Mouse (Mus musculus) intestine, embryonic 16.5 days (tissue): ENCODE data around the gene Hils1. TPM values are rescaled to one million over a fixed set of nuclear protein-coding genes. Genes with fewer than 3 reads are reported as not detected.

Source experiments
- ATAC-seq: fragments of 200-750 bp; cut with Nextera tagmentation; 2 replicates; pipeline ENCODE4 v1.8.0; 2017; ENCODE audit warnings: moderate TSS enrichment, moderate library complexity
- H3K27ac ChIP-seq: fragments of 300-500 bp; sonication (generic); 2 replicates; pipeline ENCODE4 v1.5.1; 2014; ENCODE audit warnings: mild to moderate bottlenecking, low read length
- H3K27me3 ChIP-seq: fragments of 300-500 bp; sonication (generic); replicated peaks from 2 replicates; pipeline ENCODE4 v1.6.1; 2014; ENCODE audit warnings: low read length, control low read depth, mixed read lengths; ENCODE audit not compliant: control insufficient read depth, insufficient read depth
- H3K36me3 ChIP-seq: fragments of 300-500 bp; sonication (generic); 2 replicates; pipeline ENCODE4 v1.6.1; 2014; ENCODE audit warnings: low read length, control low read depth; ENCODE audit not compliant: control insufficient read depth, insufficient read depth
- H3K4me1 ChIP-seq: fragments of 300-500 bp; sonication (generic); 2 replicates; pipeline ENCODE4 v1.6.1; 2014; ENCODE audit warnings: low read length, control low read depth, mixed read lengths; ENCODE audit not compliant: control insufficient read depth, insufficient read depth
- H3K4me2 ChIP-seq: fragments of 300-500 bp; sonication (generic); 2 replicates; pipeline ENCODE4 v1.6.1; 2014; ENCODE audit warnings: low read depth, low read length, control low read depth
- H3K4me3 ChIP-seq: fragments of 300-500 bp; sonication (generic); 2 replicates; pipeline ENCODE4 v1.5.1; 2014; ENCODE audit warnings: mild to moderate bottlenecking, low read length
- H3K9ac ChIP-seq: fragments of 300-500 bp; sonication (generic); 2 replicates; pipeline ENCODE4 v1.6.1; 2014; ENCODE audit warnings: low read depth, low read length
- H3K9me3 ChIP-seq: fragments of 300-500 bp; sonication (generic); 2 replicates; pipeline ENCODE4 v1.6.1; 2016; ENCODE audit warnings: low read length, control low read depth; ENCODE audit not compliant: control insufficient read depth
- WGBS: fragments of 180-500 bp; shearing (Covaris S2); extraction: QIAGEN DNeasy Blood & Tissue Kit; methylation state at CpG from one replicate; pipeline ENCODE4 v1.1.7; 2014; 5-methylcytosine and 5-hydroxymethylcytosine counted together
- polyA plus RNA-seq: library from polyadenylated mRNA; unstranded; fragments of >200 nt; fragmentation: Nextera tagmentation; extraction: Ambion mirVana; gene quantifications from 2 replicates; pipeline ENCODE4 v1.2.1, GENCODE M21; 2015

Gene Hils1
- polyA plus RNA-seq, 1 experiment from 2014 or later, result not detected

DNA sequence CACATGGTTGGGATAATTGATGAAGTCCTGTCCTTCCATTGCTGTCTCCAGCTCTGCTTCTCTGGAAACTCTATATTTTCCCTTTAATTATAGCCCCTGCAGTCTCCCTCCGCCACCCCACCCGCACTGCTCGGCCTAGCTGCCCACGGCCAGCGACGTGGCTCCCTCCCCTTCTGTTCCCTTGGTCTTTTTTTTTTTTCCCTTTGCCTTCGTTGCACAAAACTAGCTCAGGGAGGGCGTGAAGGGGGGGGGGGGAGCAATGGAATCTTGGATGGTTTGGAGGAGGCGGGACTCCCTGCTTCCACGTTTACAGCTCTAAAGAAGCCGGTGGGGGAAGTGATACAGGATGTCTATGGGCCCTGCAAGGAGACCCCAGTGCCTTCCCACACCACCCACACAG lies 32.9 kb upstream of the Hils1 start:
- 23% methylated on average over 11 of the region's 11 CpGs for WGBS
- Histone ChIP-seq H3K9ac (peak overlapping the region; percentile 77; the same call in 1 of the 2 replicates), H3K4me2 (peak overlapping the region; percentile 28), H3K27me3 (peaks cover 3% of the 10 kb centered on the region; the same call in 1 of the 2 replicates), H3K4me1 (peaks cover 29% of the 10 kb centered on the region), H3K4me3 (no peak overlapping the region), H3K27ac (peak overlapping the region; percentile 92), H3K36me3 (no peaks in the 10 kb centered on the region), H3K9me3 (no peaks in the 10 kb centered on the region)
- ATAC-seq, result no peak

DNA sequence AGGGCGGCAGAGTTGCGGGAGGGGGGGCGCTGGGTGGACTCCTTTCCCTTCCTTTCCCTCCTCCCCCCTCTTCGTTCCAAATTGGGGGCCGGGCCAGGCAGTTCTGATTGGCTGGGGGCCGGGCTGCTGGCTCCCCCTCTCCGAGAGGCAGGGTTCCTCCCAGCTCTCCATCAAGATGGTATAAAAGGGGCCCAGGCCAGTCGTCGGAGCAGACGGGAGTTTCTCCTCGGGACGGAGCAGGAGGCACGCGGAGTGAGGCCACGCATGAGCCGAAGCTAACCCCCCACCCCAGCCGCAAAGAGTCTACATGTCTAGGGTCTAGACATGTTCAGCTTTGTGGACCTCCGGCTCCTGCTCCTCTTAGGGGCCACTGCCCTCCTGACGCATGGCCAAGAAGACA lies 31.3 kb upstream of the Hils1 start, which contains the start of gene Col1a1:
Gene Col1a1 (plus strand): TSS at position 180 of the 400 bp plus-strand sequence.
- Histone ChIP-seq H3K4me1 (peaks cover 24% of the 10 kb centered on the region), H3K27ac (peak within 1 kb of the TSS; percentile 94), H3K9me3 (no peaks in the 10 kb centered on the region), H3K27me3 (peaks cover 3% of the 10 kb centered on the region; the same call in 1 of the 2 replicates), H3K4me2 (peak within 1 kb of the TSS; percentile 45), H3K36me3 (peaks cover 4% of the 10 kb centered on the region), H3K9ac (peak within 1 kb of the TSS; percentile 77), H3K4me3 (peak within 1 kb of the TSS; percentile 58)
- ATAC-seq, result peak; percentile 53; the same call in 1 of the 2 replicates
- WGBS, result 16% methylated on average over 19 of the region's 19 CpGs

DNA sequence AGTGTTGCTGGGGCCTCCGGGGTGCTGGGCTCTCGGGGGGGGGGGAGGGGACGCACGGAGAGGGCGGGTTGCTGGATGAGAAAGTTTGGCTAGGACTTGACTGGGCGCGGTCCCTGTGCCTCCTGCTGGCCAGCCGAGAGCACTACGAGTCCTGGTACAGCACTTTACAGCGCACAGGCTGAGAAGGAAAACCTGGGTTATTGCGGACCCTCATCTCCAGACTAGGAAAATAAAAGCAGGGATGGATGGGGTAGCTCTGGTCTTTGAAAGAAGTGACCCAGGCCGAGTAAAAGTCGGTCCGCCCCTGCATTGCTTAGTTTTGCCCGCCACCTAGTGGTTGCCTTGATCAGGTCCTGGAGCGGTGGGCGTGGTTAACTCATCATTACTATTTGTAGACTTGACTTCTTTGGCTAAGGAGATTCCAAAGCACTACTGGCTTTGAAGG lies 30.5 kb upstream of the Hils1 start:
- Histone ChIP-seq H3K4me1 (peaks cover 25% of the 10 kb centered on the region), H3K27ac (peak overlapping the region; percentile 94), H3K4me3 (peak overlapping the region; percentile 58), H3K36me3 (peaks cover 4% of the 10 kb centered on the region), H3K27me3 (peaks cover 3% of the 10 kb centered on the region; the same call in 1 of the 2 replicates), H3K9me3 (no peaks in the 10 kb centered on the region), H3K4me2 (peak overlapping the region; percentile 61), H3K9ac (peak overlapping the region; percentile 77)
- 0% methylated on average over 16 of the region's 17 CpGs for WGBS
- ATAC-seq, result peak; percentile 64

DNA sequence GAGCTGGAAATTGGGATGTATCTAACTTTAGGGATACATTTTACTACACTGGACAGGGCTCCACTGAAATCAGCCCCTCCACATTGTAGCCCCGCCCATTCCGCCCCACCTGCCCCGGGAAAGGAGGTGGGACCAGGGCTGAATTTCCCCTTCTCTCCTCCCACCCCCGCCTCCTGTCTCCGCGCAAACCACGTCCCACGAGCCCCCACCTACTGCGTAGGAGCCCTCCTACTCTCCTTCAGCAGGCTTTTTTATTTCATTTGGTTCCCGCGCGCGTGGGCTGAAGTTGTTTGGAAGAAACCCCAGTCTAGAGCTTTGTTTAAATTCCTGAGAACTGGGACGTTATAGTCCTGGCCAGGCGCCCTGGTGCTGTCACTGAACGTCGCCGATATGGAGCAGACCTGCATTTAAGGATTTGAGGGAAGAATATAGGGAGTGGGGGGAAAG lies 30.0 kb upstream of the Hils1 start:
- peak overlapping the region; percentile 58 for H3K4me3 ChIP-seq
- peak overlapping the region; percentile 61 for H3K4me2 ChIP-seq
- peaks cover 3% of the 10 kb centered on the region; the same call in 1 of the 2 replicates for H3K27me3 ChIP-seq
- peak; percentile 57 for ATAC-seq
- H3K9me3 ChIP-seq, result no peaks in the 10 kb centered on the region
- peak overlapping the region; percentile 94 for H3K27ac ChIP-seq
- H3K9ac ChIP-seq, result peak overlapping the region; percentile 77
- under 1% methylated on average over 18 of the region's 18 CpGs for WGBS
- H3K36me3 ChIP-seq, result peaks cover 4% of the 10 kb centered on the region
- peaks cover 28% of the 10 kb centered on the region for H3K4me1 ChIP-seq

DNA sequence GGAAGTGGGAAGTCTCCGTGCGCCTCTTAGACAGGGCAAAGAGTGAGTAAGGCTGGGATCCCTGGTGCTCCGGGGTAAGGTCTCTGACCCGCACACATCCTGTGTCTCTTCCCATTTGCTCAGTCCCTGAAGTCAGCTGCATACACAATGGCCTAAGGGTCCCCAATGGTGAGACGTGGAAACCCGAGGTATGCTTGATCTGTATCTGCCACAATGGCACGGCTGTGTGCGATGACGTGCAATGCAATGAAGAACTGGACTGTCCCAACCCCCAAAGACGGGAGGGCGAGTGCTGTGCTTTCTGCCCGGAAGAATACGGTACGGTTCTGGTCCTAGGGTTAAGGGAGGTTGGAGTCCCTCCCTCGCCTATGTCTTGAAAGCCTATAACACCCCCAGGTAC lies 29.6 kb upstream of the Hils1 start:
- H3K4me2 ChIP-seq, result peak overlapping the region; percentile 61
- ATAC-seq, result no peak
- H3K36me3 ChIP-seq, result peaks cover 4% of the 10 kb centered on the region
- peaks cover 25% of the 10 kb centered on the region for H3K4me1 ChIP-seq
- peak overlapping the region; percentile 58 for H3K4me3 ChIP-seq
- H3K27me3 ChIP-seq, result peaks cover 3% of the 10 kb centered on the region; the same call in 1 of the 2 replicates
- peak overlapping the region; percentile 94 for H3K27ac ChIP-seq
- H3K9me3 ChIP-seq, result no peaks in the 10 kb centered on the region
- H3K9ac ChIP-seq, result peak overlapping the region; percentile 77
- 2% methylated on average over 15 of the region's 15 CpGs for WGBS

DNA sequence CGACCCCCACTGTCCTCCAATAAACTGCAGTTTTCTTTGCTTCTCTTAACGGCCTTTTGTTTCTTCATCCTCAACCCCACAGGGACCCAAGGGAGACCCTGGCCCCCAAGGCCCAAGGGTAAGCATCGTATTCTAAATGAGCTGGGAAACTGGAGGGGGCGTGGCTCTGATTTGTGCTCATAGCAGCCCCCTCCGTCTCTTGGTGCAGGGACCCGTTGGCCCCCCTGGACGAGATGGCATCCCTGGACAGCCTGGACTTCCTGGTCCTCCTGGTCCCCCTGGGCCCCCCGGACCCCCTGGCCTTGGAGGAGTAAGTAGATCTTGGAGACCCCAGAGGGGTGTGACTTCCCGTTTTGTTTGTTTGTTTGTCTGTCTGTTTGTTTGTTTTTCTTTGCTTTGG lies 29.1 kb upstream of the Hils1 start:
- peak overlapping the region; percentile 61 for H3K4me2 ChIP-seq
- H3K27ac ChIP-seq, result peak overlapping the region; percentile 94; the same call in 1 of the 2 replicates
- no peak for ATAC-seq
- no peaks in the 10 kb centered on the region for H3K9me3 ChIP-seq
- 23% methylated on average over 9 of the region's 9 CpGs for WGBS
- H3K36me3 ChIP-seq, result peaks cover 4% of the 10 kb centered on the region
- H3K27me3 ChIP-seq, result peaks cover 3% of the 10 kb centered on the region; the same call in 1 of the 2 replicates
- H3K4me3 ChIP-seq, result peak overlapping the region; percentile 58
- H3K4me1 ChIP-seq, result peaks cover 20% of the 10 kb centered on the region
- H3K9ac ChIP-seq, result peak overlapping the region; percentile 77

DNA sequence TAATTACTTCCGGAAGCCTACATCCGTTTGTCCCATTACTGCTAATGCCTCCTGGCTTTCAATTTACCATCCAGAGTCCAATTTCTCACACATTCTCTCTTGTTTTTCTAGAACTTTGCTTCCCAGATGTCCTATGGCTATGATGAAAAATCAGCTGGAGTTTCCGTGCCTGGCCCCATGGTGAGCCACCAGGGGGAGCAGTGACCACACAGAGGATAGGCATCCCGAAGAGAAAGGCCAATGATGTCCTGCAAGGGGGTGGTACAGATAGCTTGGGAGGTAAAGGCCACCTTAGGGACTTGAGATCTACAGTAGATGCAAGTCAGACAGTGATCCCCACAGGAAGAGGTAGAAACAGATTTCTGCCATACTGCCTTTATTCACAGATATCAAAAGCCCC lies 28.1 kb upstream of the Hils1 start:
- Histone ChIP-seq H3K27ac (no peak overlapping the region), H3K4me2 (peak overlapping the region; percentile 24), H3K27me3 (0 out of 2 replicates have a peak, but pooled peaks cover 3% of the 10 kb centered on the region), H3K4me1 (peaks cover 14% of the 10 kb centered on the region), H3K4me3 (peak overlapping the region; percentile 58), H3K9me3 (no peaks in the 10 kb centered on the region), H3K9ac (no peak overlapping the region), H3K36me3 (peaks cover 4% of the 10 kb centered on the region)
- WGBS, result 18% methylated on average over 4 of the region's 4 CpGs
- ATAC-seq, result no peak

DNA sequence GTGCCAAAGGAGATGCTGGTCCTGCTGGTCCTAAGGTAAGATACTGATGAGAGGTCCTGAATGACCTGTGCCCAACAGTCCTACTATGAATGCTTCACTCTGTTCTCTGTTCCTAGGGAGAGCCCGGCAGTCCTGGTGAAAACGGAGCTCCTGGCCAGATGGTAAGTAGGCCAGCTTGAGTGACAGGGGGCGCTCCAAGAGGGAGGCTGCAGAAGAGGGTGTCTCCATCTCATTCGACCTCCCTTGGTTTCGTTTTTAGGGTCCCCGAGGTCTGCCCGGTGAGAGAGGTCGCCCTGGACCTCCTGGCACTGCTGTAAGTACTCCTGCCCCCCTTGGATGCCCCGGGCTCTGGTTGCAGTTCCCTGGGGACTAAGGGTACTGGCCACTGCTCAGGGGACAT lies 26.3 kb upstream of the Hils1 start:
- no peak overlapping the region for H3K4me3 ChIP-seq
- no peak overlapping the region for H3K4me2 ChIP-seq
- ATAC-seq, result no peak
- H3K9ac ChIP-seq, result no peak overlapping the region; the same call in 1 of the 2 replicates
- H3K36me3 ChIP-seq, result peaks cover 4% of the 10 kb centered on the region
- 44% methylated on average over 9 of the region's 9 CpGs for WGBS
- H3K27ac ChIP-seq, result 0 out of 2 replicates have a peak overlapping the region, but pooled peaks have one; percentile 8
- peaks cover 4% of the 10 kb centered on the region for H3K4me1 ChIP-seq
- no peaks in the 10 kb centered on the region for H3K9me3 ChIP-seq
- H3K27me3 ChIP-seq, result 0 out of 2 replicates have a peak, but pooled peaks cover 1% of the 10 kb centered on the region

DNA sequence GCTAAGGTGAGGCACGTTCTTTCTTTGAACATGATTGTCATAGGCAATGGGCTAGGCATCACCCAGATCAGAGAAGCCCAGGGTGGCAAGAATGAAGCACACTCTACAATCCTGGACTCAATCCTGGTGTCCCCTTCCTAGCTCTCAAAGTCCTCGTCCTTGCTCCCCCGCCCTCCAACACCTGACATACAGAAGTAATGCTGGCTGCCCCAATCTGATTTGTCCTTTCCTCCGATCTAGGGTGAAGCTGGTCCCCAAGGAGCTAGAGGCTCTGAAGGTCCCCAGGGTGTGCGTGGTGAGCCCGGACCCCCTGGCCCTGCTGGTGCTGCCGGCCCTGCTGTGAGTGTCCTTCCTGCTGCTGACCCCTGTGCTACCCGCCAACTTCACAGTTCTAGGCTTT lies 25.6 kb upstream of the Hils1 start:
- H3K27ac ChIP-seq, result no peak overlapping the region; the same call in 1 of the 2 replicates
- no peak overlapping the region for H3K4me2 ChIP-seq
- peaks cover 4% of the 10 kb centered on the region for H3K36me3 ChIP-seq
- no peaks in the 10 kb centered on the region for H3K9me3 ChIP-seq
- H3K27me3 ChIP-seq, result no peaks in the 10 kb centered on the region
- no peak overlapping the region for H3K4me3 ChIP-seq
- no peak overlapping the region for H3K9ac ChIP-seq
- ATAC-seq, result no peak
- peaks cover 4% of the 10 kb centered on the region for H3K4me1 ChIP-seq
- WGBS, result 77% methylated on average over 8 of the region's 8 CpGs
